Mouse (Mus musculus) urinary bladder, postnatal 4 days (tissue): ENCODE measurements around the gene Syce3.
A peak's percentile ranks its signal among the peaks of the same experiment; 100 is the strongest.
"Not testable (repeated sequence)": the region's sequence is repeated elsewhere in the genome, so short reads cannot be mapped to it uniquely, and the experiment has no call there.

Experiments used
- DNase-seq, 2 experiments: peaks; one replicate each; pipeline ENCODE4 v3.0.0; 2021 to 2022; ENCODE audit warnings: low spot score in 2 of 2

The Syce3 gene

GRCm38 (mm10) chr15:89410118-89410517 lies at the start of gene Syce3:
Syce3 (minus strand) TSS chr15:89410503.
- no peak for DNase-seq

GRCm38 (mm10) chr15:89459821-89460220 lies 49.5 kb upstream of the Syce3 start:
- DNase-seq, result no peak

GRCm38 (mm10) chr15:89458942-89459341 lies 48.6 kb upstream of the Syce3 start:
- DNase-seq, result no peak

- DNase-seq, result no peak
Observed at GRCm38 (mm10) chr15:89455642-89456041, 45.3 kb upstream of the Syce3 start.

- DNase-seq, result no peak
Observed at GRCm38 (mm10) chr15:89454857-89455256, 44.6 kb upstream of the Syce3 start.

- no peak for DNase-seq
Observed at GRCm38 (mm10) chr15:89453865-89454478, 43.7 kb upstream of the Syce3 start, which contains the start of gene Mapk8ip2. Mapk8ip2 (plus strand) TSS chr15:89453913.

GRCm38 (mm10) chr15:89452906-89453864 lies 42.9 kb upstream of the Syce3 start:
- peak in 1 of 2 experiments; percentile 52 for DNase-seq

- no peak for DNase-seq
Observed at GRCm38 (mm10) chr15:89442486-89443070, 32.3 kb upstream of the Syce3 start.

- DNase-seq, result no peak
Observed at GRCm38 (mm10) chr15:89435878-89436277, 25.6 kb upstream of the Syce3 start.

- DNase-seq, result no peak
Observed at GRCm38 (mm10) chr15:89434136-89434535, 23.8 kb upstream of the Syce3 start.

GRCm38 (mm10) chr15:89432946-89433345 lies 22.6 kb upstream of the Syce3 start:
- no peak for DNase-seq

- no peak for DNase-seq
Observed at GRCm38 (mm10) chr15:89431806-89432205, 21.5 kb upstream of the Syce3 start.

- DNase-seq, result no peak
Observed at GRCm38 (mm10) chr15:89431271-89431670, 21.0 kb upstream of the Syce3 start.

GRCm38 (mm10) chr15:89430771-89431170 lies 20.5 kb upstream of the Syce3 start:
- not testable (repeated sequence) for DNase-seq

- no peak for DNase-seq
Observed at GRCm38 (mm10) chr15:89430341-89430740, 20.0 kb upstream of the Syce3 start.

GRCm38 (mm10) chr15:89429352-89430221 lies 19.3 kb upstream of the Syce3 start, which contains the start of the genes C730034F03Rik, Gm44502 and Chkb:
C730034F03Rik (plus strand) TSS chr15:89429589.
Gm44502 (minus strand) TSS chr15:89429696.
Chkb (minus strand) TSS chr15:89429908.
- DNase-seq, result peak; percentile 87 to 91

- no peak for DNase-seq
Observed at GRCm38 (mm10) chr15:89428821-89429351, 18.6 kb upstream of the Syce3 start.

GRCm38 (mm10) chr15:89428136-89428790 lies 18.0 kb upstream of the Syce3 start:
- no peak for DNase-seq

GRCm38 (mm10) chr15:89426716-89427115 lies 16.4 kb upstream of the Syce3 start:
- no peak for DNase-seq

- no peak for DNase-seq
Observed at GRCm38 (mm10) chr15:89425711-89426121, 15.4 kb upstream of the Syce3 start, which contains the start of gene Cpt1b. Cpt1b (minus strand) TSS chr15:89425863.
